Mouse (Mus musculus): Measurements from ENCODE around the gene Kcnip4.

DNA sequence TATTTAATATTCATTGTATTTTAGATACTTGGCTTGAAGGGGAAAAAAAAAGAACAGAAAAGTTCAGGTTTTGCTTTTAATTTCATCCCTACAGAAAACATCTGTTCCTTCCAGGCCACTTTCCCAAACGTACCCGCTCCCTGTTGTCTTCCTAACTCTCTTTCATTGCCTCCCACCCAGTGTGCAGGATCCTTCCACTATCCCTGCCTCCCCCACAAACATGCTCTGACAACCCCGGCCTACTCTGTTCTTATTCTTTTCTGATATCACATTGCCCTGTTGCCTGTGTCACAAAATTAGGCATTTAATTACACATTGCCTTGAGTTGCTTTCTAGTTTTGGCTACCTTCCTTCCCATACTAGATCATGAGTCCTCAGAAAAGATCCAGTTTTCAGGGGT lies 837.6 kb downstream of the Kcnip4 start:
- TF ChIP-seq CTCF (IDR thresholded peaks at IDR 0.05; ENCODE audit: extremely low read depth, insufficient read depth, insufficient read length, insufficient replicate concordance) (no peak), POLR2A (IDR thresholded peaks at IDR 0.05; ENCODE audit: low read depth, low read length) (no peak)
